Mouse (Mus musculus) right cerebral cortex, postnatal 14 days (tissue): ENCODE measurements around the gene Plekhg4.

Source experiments
- DNase-seq: peaks from one replicate; pipeline ENCODE4 v3.0.0; 2022

Gene Plekhg4

GRCm38 (mm10) chr8:105349096-105349771, 23.8 kb upstream of the Plekhg4 start:
- peak; percentile 38 for DNase-seq

- DNase-seq, result no peak
Measured at GRCm38 (mm10) chr8:105350186-105350585, 22.9 kb upstream of the Plekhg4 start.

DNA sequence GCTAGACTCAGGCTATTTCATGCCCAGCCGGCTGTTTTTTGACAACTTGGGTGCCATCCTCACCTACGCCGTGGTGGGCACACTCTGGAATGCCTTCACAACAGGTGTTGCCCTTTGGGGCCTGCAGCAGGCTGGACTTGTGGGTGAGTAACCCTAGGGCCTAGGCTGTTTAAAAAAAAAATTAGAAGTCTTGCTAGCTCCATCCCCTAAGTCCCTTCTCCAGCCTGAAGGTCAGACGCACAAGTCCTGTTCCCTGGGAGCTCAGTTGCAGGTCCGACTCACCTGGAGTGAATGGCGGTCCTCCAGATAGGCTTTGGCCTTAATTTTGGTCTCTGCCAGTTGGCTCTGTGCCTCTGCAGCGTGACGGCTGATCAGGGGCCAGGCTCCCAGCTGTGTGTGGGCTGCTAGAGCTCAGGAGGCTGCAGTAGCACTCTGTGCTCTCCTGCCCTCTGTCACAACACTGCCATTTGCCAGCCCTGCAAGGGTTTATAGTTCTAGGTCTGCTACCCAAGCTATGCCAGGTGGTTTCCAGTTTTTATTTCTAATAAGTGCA, 19.4 kb upstream of the Plekhg4 start:
- no peak for DNase-seq

GRCm38 (mm10) chr8:105354549-105354948, 18.5 kb upstream of the Plekhg4 start:
- DNase-seq, result no peak

DNA sequence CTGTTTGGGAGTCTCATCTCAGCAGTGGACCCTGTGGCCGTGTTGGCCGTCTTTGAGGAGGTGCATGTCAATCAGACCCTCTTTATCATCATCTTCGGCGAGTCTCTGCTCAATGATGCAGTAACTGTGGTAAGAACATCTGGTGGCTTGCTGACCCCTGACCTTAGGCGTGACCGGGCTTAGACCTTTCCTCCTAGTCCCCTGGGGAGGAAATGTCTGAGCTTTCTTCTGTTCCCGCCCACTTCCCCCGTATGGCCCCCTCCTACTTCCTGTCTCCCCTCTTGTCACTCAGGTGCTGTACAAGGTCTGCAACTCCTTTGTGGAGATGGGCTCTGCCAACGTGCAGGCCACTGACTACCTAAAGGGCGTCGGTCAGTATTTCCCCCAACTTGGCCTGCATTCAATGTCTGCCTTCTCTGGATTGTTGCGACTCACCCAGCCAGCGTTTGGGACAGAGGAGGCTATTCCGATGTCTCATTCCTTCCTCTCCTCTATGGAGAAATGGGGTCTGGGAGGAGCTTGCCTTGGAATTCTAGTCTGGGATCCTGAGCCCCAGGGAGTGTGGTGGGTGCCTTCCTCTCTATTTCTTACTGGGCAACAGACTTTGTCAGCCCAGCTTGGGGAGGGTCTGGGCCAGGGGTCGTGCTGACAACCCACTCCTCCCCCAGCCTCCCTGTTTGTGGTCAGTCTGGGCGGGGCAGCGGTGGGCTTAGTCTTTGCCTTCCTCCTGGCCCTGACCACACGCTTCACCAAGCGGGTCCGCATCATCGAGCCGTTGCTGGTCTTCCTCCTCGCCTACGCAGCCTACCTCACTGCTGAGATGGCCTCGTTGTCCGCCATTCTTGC, 17.7 kb upstream of the Plekhg4 start:
- DNase-seq, result no peak

DNA sequence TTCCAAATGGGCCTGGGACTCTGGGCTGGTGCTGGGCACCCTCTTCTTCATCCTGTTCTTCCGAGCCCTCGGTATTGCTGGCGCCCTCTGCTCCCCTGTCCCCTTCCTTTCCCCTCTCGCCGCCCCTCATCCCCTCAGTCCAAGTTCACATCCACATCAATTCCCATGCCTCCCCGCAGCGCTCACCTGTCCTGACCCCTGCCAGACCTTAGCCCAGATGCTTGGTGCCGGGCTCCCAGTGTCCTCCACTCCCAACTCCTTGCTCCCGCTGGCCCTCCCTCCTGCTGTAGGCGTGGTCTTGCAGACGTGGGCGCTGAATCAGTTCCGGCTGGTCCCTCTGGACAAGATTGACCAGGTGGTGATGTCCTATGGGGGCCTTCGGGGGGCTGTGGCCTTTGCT, 16.4 kb upstream of the Plekhg4 start:
- no peak for DNase-seq

DNA sequence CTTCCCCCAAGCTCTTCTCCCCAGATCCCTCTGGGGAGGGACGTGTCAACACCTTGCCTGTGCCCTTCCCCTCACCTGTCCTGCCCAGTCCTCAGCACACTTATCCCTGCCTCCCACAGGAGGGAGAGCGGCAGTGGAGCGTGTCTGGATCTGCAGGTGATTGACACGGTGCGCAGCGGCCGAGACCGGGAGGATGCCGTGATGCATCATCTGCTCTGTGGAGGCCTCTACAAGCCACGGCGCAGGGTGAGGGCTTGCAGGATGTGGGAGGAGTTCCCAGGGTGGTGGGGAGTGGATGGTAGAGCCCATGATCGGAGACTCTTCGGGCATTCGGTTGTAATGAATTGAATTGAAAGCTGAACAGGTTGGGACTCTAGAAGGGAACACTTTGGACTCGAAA, 13.9 kb upstream of the Plekhg4 start:
- DNase-seq, result no peak

GRCm38 (mm10) chr8:105359646-105360045, 13.4 kb upstream of the Plekhg4 start:
- no peak for DNase-seq

DNA sequence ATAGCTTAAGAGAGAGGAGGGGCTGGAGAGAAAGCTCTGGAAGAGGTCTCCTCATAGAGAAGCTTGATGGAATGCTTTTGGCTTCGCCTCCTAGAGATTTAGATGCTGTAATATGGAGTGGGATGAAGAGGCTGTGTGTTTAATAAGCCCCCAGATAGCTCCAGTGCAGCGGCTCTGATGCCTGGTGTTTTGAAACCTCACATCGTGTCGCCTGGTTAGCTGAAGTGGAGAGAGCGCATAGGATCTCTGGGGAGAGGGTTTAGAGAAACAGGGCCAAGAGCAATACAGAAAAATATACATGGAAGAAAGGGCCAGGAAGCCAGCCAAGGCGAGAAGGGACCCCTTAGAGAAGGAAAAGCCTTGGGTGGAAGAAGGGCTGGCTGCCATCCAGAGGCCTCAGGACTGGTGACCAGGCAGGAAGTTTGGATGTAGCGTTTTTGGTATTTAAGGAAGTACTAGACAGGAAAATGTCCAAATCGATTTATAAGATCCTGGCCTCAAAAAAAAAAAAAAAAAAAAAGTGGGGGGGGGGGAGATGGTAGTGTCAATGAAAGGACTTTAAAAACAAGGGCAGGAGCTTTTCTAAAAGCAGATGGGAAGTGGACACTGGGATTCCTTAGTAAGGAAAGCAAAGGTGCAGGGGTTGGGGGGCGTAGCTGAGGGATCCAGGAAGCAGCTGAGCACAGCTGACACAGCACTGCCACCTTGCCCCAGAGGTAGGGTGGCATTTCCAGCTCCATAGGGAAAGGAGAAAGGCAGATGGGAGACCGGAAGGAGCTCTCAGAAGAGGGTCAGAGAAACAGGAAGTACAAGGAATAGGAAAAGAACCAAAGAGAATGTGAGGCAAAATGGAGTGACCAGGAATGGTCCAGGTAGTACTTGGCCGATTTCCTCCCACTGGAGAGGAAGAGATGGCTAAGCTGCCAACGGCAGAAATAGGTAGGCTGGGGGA, 11.0 kb upstream of the Plekhg4 start:
- DNase-seq, result no peak

DNA sequence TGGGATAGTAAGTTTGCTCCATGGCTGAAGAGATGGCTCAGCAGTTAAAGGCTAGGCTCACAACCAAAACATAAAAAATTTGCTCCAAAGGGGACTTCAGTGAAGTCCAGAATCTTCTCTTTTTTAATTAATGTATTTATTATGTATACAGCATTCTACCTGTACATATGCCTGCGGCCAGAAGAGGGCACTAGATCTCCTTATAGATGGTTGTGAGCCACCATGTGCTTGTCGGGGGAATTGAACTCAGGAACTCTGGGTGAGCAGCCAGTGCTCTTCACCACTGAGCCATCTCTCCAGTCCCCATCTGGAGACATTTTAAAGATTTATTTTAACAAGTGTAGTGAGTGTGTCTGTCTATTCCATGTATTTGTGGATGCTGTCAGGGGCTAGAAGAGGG, 6.0 kb upstream of the Plekhg4 start:
- peak; percentile 49 for DNase-seq

DNA sequence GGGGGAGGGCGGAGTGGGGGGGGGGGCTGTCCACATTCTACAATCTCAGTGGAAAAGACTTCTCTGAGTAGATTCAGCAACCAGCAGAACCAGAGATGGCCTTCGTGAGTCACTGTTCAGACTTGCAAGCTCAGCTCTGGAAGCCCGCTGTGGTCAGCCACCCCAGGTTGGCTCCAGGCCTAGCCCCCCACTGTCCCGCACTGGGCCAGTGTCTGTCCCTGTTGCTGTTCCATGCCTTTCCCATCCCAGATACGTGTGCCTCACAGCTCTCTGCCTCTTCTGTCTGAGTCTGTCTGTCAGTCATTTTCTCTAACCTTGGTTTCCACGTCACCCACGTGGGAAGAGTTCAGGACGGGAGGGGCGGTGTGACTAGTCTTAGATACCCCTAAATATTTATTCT, 601 bp upstream of the Plekhg4 start:
- DNase-seq, result no peak

DNA sequence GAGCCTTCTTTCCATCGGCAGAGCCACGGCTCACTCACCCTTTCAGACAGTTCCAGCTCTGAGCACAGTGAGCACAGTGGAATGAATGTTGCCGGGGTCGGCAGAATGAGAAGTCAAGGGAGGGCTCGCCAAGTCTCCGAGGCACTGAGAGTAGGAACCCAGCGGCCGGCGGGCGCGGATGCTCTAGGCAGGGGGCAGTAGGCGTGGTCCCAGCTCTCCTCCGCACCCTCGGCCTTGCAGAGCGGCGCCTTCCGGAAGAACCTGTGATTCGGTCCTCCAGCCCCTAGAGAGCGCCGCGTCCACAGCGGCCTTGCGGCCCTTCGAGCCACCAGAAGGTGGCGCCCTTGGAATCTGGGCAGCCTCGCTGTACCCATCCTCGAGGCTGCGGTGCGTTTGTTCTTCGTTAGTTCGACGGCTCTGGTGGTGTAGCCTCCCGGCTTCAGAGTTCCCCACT, 1.5 kb downstream of the Plekhg4 start:
- DNase-seq, result peak; percentile 42

GRCm38 (mm10) chr8:105378673-105379072, 5.6 kb downstream of the Plekhg4 start:
- DNase-seq, result peak; percentile 50

DNA sequence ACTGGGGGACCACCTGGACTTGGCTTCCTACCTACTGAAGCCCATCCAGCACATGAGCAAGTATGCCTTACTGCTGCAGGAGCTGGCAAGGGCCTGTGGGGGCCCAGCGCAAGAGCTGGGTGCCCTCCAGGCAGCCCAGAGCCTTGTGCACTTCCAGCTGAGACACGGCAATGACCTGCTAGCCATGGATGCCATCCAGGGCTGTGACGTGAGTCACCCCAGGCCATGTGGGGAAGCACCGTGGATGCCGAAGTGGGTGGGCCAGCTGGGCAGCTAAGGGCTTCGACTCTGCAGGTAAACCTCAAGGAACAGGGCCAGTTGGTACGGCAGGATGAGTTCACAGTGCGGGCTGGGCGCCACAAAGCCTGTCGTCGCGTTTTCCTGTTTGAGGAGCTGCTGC, 7.2 kb downstream of the Plekhg4 start:
- no peak for DNase-seq

DNA sequence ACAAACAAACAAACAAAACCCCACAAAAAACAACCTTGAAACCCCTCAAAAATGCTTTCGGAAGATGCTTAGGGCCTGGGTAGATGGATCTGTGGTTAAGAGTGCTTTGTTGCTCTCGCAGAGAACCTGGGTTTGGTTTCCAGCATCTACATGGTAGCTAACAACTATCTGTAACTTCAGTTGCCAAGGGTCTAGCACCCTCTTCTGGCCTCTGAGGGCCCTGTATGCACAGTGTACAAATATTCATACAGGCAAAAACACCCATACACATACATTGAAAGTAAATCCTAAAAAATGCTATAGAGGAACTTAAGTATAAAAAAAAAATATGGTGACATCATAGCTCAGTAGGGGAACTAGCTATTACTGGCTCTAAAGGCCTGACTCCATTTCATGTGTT, 11.0 kb downstream of the Plekhg4 start:
- no peak for DNase-seq

GRCm38 (mm10) chr8:105387151-105387550, 14.1 kb downstream of the Plekhg4 start:
- DNase-seq, result no peak

- no peak for DNase-seq
Measured at GRCm38 (mm10) chr8:105389096-105389495, 16.0 kb downstream of the Plekhg4 start.

DNA sequence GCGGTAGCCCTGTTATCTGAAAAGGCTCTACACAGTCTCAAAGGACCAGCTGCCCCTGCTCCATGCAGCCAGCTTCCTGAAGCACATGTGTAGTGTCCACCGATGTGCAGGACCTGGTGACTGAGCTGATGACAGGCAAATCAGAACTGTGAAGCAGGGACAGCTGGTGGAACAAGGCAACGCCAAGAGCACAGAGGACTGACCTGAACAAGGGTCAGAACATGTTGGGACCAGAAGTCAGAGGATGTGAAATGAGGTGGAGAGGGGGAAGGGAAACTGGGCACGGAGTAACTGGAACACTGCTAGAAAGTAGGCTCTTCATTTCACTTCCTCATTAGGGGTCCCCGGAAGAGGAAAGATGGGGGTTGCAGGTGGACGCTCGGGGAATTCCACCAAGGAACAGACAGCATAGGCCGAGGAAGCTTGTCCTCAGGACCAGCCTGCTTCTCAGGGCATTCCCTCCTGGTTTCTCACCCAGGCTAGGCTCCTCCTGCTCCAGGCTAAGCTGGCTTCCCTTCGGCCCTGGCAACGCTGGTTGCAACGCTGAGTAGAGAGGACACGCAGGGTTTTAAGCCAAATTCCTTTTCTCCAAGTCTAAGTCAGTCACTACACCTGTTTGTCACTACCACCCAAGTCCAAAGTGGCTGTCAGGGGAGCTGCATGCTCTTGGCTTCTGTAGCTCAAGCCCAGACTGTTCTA, 20.2 kb downstream of the Plekhg4 start:
- no peak for DNase-seq

- DNase-seq, result no peak
Measured at GRCm38 (mm10) chr8:105393915-105394314, 20.8 kb downstream of the Plekhg4 start.

DNA sequence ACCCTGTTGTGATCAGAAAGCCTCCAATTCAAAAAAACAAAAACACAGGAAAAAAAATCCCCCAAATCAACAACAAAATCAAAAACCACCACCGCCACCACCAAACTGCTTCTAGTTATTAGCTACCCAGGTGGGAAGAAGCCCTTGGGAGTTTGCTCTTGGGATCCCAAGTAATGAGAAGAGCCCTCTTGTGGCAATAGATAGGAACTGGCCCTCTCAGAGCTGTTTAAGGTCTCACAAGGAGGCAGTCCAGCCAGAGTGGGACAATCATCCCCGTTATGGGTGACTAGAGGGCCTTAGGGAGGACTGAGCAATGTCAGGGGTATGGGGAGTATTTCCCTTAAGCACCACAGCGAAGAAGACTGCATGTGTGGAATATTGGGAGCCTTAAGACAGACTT, 24.7 kb downstream of the Plekhg4 start:
- DNase-seq, result no peak

GRCm38 (mm10) chr8:105400016-105400415, 26.9 kb downstream of the Plekhg4 start:
- no peak for DNase-seq

GRCm38 (mm10) chr8:105403467-105403866, 30.4 kb downstream of the Plekhg4 start:
- no peak for DNase-seq
